Mouse (Mus musculus) ovary, postnatal 14 days (tissue): Measurements from ENCODE around the gene Taf13.

Source experiments
- DNase-seq: peaks from one replicate; pipeline ENCODE4 v3.0.0; 2022; ENCODE audit warnings: low spot score

The Taf13 gene

GRCm38 (mm10) chr3:108574018-108574417 lies 2.5 kb downstream of the Taf13 start:
- DNase-seq: no peak

- no peak for DNase-seq
These were observed 13.1 kb downstream of the Taf13 start for GRCm38 (mm10) chr3:108584580-108584979.

- no peak for DNase-seq
These were observed 16.9 kb downstream of the Taf13 start for GRCm38 (mm10) chr3:108588446-108588845.

- DNase-seq: peak; percentile 92
These were observed 19.5 kb downstream of the Taf13 start, which contains the start of gene Wdr47 for GRCm38 (mm10) chr3:108590786-108591529. Gene Wdr47 (plus strand): TSS chr3:108591279.

- DNase-seq: no peak
These were observed 20.3 kb downstream of the Taf13 start for GRCm38 (mm10) chr3:108591530-108592522.

- DNase-seq: no peak
These were observed 37.4 kb downstream of the Taf13 start for GRCm38 (mm10) chr3:108608906-108609305.
